Mouse (Mus musculus) ovary, adult 18-20 months (tissue): ENCODE measurements around the gene Ggps1.
A peak's percentile ranks its signal among the peaks of the same experiment; 100 is the strongest.

Experiments used
- DNase-seq: peaks from one replicate; pipeline ENCODE4 v3.0.0; 2022; ENCODE audit warnings: low spot score, mixed read lengths

The Ggps1 gene

GRCm38 (mm10) chr13:14063013-14063941 lies at the start of gene Ggps1, which contains the start of gene Arid4b:
TSS of gene Ggps1 (minus strand) at chr13:14063488.
TSS of gene Arid4b (plus strand) at chr13:14063232.
- peak; percentile 98 for DNase-seq

- DNase-seq: no peak
Observed at GRCm38 (mm10) chr13:14111146-14111545, 47.9 kb upstream of the Ggps1 start.

GRCm38 (mm10) chr13:14110154-14110873 lies 47.0 kb upstream of the Ggps1 start:
- no peak for DNase-seq

- DNase-seq: no peak
Observed at GRCm38 (mm10) chr13:14103026-14103425, 39.7 kb upstream of the Ggps1 start.

- no peak for DNase-seq
Observed at GRCm38 (mm10) chr13:14088669-14089068, 25.4 kb upstream of the Ggps1 start.

GRCm38 (mm10) chr13:14075326-14075725 lies 12.0 kb upstream of the Ggps1 start:
- DNase-seq: no peak

GRCm38 (mm10) chr13:14074371-14074770 lies 11.1 kb upstream of the Ggps1 start:
- DNase-seq: no peak

GRCm38 (mm10) chr13:14069291-14069690 lies 6.0 kb upstream of the Ggps1 start:
- DNase-seq: no peak

GRCm38 (mm10) chr13:14068035-14068434 lies 4.7 kb upstream of the Ggps1 start:
- no peak for DNase-seq

GRCm38 (mm10) chr13:14065701-14066100 lies 2.4 kb upstream of the Ggps1 start:
- DNase-seq: no peak

GRCm38 (mm10) chr13:14065028-14065380 lies 1.7 kb upstream of the Ggps1 start:
- no peak for DNase-seq

GRCm38 (mm10) chr13:14064341-14065027 lies 1.2 kb upstream of the Ggps1 start:
- no peak for DNase-seq

- DNase-seq: no peak
Observed at GRCm38 (mm10) chr13:14063942-14064271, 619 bp upstream of the Ggps1 start.

- no peak for DNase-seq
Observed at GRCm38 (mm10) chr13:14062209-14063012, 877 bp downstream of the Ggps1 start.

- no peak for DNase-seq
Observed at GRCm38 (mm10) chr13:14059582-14059981, 3.7 kb downstream of the Ggps1 start.

GRCm38 (mm10) chr13:14056801-14057200 lies 6.5 kb downstream of the Ggps1 start:
- no peak for DNase-seq

- DNase-seq: no peak
Observed at GRCm38 (mm10) chr13:14049878-14050277, 13.4 kb downstream of the Ggps1 start.

GRCm38 (mm10) chr13:14044521-14044920 lies 18.8 kb downstream of the Ggps1 start:
- DNase-seq: no peak

- no peak for DNase-seq
Observed at GRCm38 (mm10) chr13:14043851-14044250, 19.4 kb downstream of the Ggps1 start.

- no peak for DNase-seq
Observed at GRCm38 (mm10) chr13:14040186-14040585, 23.1 kb downstream of the Ggps1 start.

GRCm38 (mm10) chr13:14039292-14039965 lies 23.9 kb downstream of the Ggps1 start, which contains the start of gene Tbce:
TSS of gene Tbce (minus strand) at chr13:14039638.
- DNase-seq: peak; percentile 80
